Mouse (Mus musculus) stomach, postnatal 0 days (tissue): Measurements from ENCODE around the gene Cdc42ep5. TPM values are rescaled to one million over a fixed set of nuclear protein-coding genes. Genes with fewer than 3 reads are reported as not detected.
A peak's percentile ranks its signal among the peaks of the same experiment; 100 is the strongest.
"Not testable (repeated sequence)": the region's sequence is repeated elsewhere in the genome, so short reads cannot be mapped to it uniquely, and the experiment has no call there.

Experiments used
- ATAC-seq: fragments of 200-750 bp; cut with Nextera tagmentation; 2 replicates; pipeline ENCODE4 v1.8.0; 2017; ENCODE audit not compliant: low FRiP score, low TSS enrichment
- DNase-seq: peaks from one replicate; pipeline ENCODE4 v3.0.0-alpha.2; 2016; ENCODE audit warnings: low spot score
- H3K27ac ChIP-seq: fragments of 300-500 bp; sonication (generic); replicated peaks from 2 replicates; pipeline ENCODE4 v1.5.1; 2014; ENCODE audit warnings: mild to moderate bottlenecking, control low read depth
- H3K27me3 ChIP-seq: fragments of 300-500 bp; sonication (generic); 2 replicates; pipeline ENCODE4 v1.6.1; 2014; ENCODE audit warnings: low read length; ENCODE audit not compliant: control insufficient read depth, insufficient read depth
- H3K36me3 ChIP-seq: fragments of 300-500 bp; sonication (generic); 2 replicates; pipeline ENCODE4 v1.6.1; 2014; ENCODE audit warnings: low read length, mixed read lengths; ENCODE audit not compliant: control insufficient read depth, insufficient read depth
- H3K4me1 ChIP-seq: fragments of 300-500 bp; sonication (generic); replicated peaks from 2 replicates; pipeline ENCODE4 v1.6.1; 2014; ENCODE audit warnings: antibody characterized with exemption; ENCODE audit not compliant: control insufficient read depth, insufficient read depth
- H3K4me2 ChIP-seq: fragments of 300-500 bp; sonication (generic); replicated peaks from 2 replicates; pipeline ENCODE4 v1.6.1; 2014; ENCODE audit warnings: low read depth, mild to moderate bottlenecking, control low read depth, moderate library complexity
- H3K4me3 ChIP-seq: fragments of 300-500 bp; sonication (generic); 2 replicates; pipeline ENCODE4 v1.5.1; 2014; ENCODE audit warnings: low read depth, low read length, control low read depth
- H3K9ac ChIP-seq: fragments of 300-500 bp; sonication (generic); 2 replicates; pipeline ENCODE4 v1.6.1; 2014; ENCODE audit warnings: mild to moderate bottlenecking, low read length, control low read depth, mixed read lengths
- H3K9me3 ChIP-seq: fragments of 300-500 bp; sonication (generic); 2 replicates; pipeline ENCODE4 v1.6.1; 2016; ENCODE audit warnings: low read length; ENCODE audit not compliant: control insufficient read depth
- CTCF ChIP-seq: IDR thresholded peaks from 2 replicates; pipeline ENCODE4 v1.5.1; 2016; ENCODE audit warnings: antibody characterized with exemption, low read depth, mild to moderate bottlenecking, moderate library complexity
- EP300 ChIP-seq: optimal IDR thresholded peaks from 2 replicates; pipeline ENCODE3; 2016; ENCODE audit warnings: antibody characterized with exemption
- WGBS: fragments of 180-500 bp; shearing (Covaris S2); extraction: QIAGEN DNeasy Blood & Tissue Kit; methylation state at CpG from one replicate; pipeline ENCODE4 v1.1.7; 2014; 5-methylcytosine and 5-hydroxymethylcytosine counted together
- polyA plus RNA-seq: library from polyadenylated mRNA; unstranded; fragments of >200 nt; fragmentation: Nextera tagmentation; extraction: Ambion mirVana; gene quantifications from 2 replicates; pipeline ENCODE4 v1.2.1, GENCODE M21; 2015

The Cdc42ep5 gene
- polyA plus RNA-seq = 119 and 121 TPM in 2 replicates

DNA sequence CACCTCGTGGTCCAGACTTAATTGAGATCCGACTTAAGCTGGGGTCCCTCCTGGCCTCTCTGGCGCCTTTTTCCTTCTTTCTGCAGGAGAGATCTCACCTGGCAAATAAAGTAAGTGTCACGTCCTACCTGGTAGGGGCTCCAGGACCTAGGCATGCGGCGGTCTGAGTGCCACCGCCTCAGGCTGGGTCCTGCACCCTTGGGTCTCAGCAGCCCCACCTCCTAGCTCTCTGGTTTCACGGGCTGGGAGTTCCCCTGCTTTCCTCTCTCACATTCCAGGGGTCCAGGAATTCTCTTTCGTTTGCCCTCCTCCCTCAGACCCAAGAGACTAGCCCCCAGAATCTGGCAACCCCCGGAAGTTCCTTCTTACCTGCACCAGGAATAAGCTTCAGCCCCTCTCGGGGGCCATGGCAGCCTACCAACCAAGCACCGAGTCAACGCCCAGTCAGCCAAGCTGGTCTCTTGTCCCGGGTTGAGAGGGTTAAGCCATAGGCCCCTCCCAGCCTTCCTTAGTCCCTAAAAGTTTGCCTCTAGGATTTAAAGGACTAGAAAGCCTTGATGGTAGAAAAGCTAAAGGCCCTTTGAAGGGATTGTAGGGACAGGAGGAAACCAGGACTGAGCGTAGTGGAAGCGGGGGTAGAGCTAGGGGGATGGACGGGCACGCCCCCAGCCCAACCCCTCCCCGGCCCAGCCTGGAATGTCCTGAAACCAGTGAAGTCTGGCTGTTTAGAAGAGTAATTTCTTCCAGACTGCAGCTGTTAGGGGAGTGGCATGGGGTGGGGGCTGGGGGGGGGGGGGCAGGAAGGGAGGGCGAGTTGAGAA is at the start of gene Cdc42ep5:
Gene Cdc42ep5, minus strand, starts transcription at position 771 of the 821 bp plus-strand sequence.
- ATAC-seq = peak; percentile 87
- Histone ChIP-seq H3K36me3 (no peaks in the 10 kb centered on the region), H3K27me3 (no peaks in the 10 kb centered on the region), H3K4me2 (peak within 1 kb of the TSS; percentile 71), H3K9ac (peak within 1 kb of the TSS; percentile 69), H3K27ac (peak within 1 kb of the TSS; percentile 92), H3K4me1 (0 out of 2 replicates have a peak, but pooled peaks cover 2% of the 10 kb centered on the region), H3K9me3 (no peaks in the 10 kb centered on the region), H3K4me3 (peak within 1 kb of the TSS; percentile 69)
- TF ChIP-seq EP300 (no peak), CTCF (no peak)
- DNase-seq = peak; percentile 83
- WGBS = 1% methylated on average over 19 of the region's 20 CpGs

DNA sequence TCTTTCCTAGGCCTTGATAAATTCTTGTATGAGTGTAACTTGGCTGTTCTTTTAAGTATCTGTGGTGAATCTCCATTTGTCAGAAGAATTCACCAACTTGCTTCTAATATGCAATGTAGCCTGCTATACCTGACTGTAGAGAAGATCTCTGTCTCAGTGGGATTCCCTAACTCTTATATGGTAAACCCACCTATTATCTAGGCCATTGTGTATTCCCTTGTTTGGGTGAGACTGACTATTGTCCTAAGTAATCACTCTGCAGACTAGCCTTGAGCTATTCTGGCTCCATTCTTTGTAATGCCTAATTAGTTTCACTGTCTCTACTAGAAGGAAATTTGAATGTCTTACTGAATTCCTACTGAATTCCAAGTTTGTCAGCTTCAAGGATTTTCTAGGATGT is 48.8 kb upstream of the Cdc42ep5 start:
- not testable (repeated sequence) for H3K9ac ChIP-seq, H3K27me3 ChIP-seq, H3K4me3 ChIP-seq, H3K4me2 ChIP-seq, ATAC-seq, H3K9me3 ChIP-seq, H3K4me1 ChIP-seq, H3K36me3 ChIP-seq, H3K27ac ChIP-seq, DNase-seq

DNA sequence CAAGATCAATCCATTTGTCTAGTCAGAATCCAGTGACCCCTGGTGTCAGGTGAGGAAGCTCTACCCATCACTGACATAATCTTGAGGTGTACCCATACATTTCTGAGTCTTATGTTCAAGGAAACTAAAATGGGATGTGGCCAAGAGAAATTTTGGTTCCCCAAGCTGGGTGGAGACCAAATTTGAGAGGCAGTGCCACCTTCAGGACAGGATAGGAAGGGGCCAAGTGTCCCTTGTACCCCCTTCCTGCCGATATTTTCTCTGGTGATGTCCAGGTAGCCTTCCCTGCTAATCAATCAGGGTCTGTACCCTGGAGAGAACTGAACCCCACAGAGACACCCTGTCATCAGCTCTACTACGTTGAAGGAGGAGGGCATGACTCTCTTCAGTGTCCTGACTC is 44.0 kb upstream of the Cdc42ep5 start:
- WGBS = 27% methylated on average over 2 of the region's 2 CpGs
- TF ChIP-seq EP300 (no peak), CTCF (peak; percentile 50)
- Histone ChIP-seq H3K27me3 (no peaks in the 10 kb centered on the region), H3K4me1 (no peaks in the 10 kb centered on the region), H3K4me2 (no peak overlapping the region), H3K9ac (no peak overlapping the region), H3K36me3 (no peaks in the 10 kb centered on the region), H3K9me3 (no peaks in the 10 kb centered on the region), H3K27ac (no peak overlapping the region), H3K4me3 (no peak overlapping the region)
- DNase-seq (no peak), ATAC-seq (no peak)

DNA sequence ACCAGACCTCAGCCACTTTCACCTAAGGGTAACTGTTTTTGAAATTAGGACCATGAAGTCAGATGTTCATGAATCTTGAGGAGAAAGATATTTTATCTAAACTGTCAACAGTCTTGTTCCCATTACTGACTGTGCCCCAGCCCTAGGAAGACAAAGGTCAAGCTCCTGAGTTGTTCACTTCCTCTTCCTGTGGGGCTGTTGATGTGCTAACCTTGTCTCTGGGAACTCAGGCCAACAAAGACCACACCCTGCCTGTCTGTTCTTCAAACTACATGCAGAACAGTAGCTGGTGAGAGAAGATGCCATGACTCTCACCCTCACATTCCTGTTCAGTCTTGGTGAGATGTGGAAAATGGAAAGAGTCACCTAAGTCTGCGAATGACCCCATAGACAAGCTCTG is 42.5 kb upstream of the Cdc42ep5 start:
- Histone ChIP-seq H3K4me1 (no peaks in the 10 kb centered on the region), H3K27me3 (no peaks in the 10 kb centered on the region), H3K4me2 (no peak overlapping the region), H3K9me3 (no peaks in the 10 kb centered on the region), H3K4me3 (no peak overlapping the region), H3K27ac (no peak overlapping the region), H3K9ac (no peak overlapping the region), H3K36me3 (no peaks in the 10 kb centered on the region)
- WGBS = 82% methylated on average over 1 of the region's 1 CpGs
- TF ChIP-seq EP300 (no peak), CTCF (no peak)
- no peak for DNase-seq
- ATAC-seq = no peak

DNA sequence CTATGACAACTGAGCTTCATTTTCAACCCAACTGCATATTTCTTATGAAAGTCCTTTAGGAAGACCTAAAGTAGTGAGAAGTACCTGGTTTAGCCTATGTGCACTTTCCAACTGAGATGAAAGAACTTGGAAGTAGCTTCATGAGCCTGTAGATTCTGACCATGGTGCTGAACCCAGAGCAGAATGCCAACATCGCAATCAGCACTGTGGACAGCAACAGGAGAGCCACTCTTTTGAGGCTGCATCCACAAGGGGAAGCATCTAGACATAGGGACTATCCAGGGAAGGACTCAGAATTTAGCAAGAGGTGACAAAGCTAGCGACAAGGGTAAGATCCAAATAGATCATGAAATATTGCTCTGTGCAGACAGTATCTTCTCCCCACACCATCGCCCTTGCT is 13.8 kb upstream of the Cdc42ep5 start:
- DNase-seq (peak; percentile 76), ATAC-seq (no peak)
- Histone ChIP-seq H3K36me3 (no peaks in the 10 kb centered on the region), H3K4me3 (no peak overlapping the region), H3K9me3 (no peaks in the 10 kb centered on the region), H3K4me2 (no peak overlapping the region), H3K9ac (no peak overlapping the region), H3K27ac (no peak overlapping the region), H3K4me1 (no peaks in the 10 kb centered on the region), H3K27me3 (no peaks in the 10 kb centered on the region)
- TF ChIP-seq EP300 (no peak), CTCF (peak; percentile 48; the same call in 1 of the 2 replicates)
- WGBS = 43% methylated on average over 3 of the region's 3 CpGs

DNA sequence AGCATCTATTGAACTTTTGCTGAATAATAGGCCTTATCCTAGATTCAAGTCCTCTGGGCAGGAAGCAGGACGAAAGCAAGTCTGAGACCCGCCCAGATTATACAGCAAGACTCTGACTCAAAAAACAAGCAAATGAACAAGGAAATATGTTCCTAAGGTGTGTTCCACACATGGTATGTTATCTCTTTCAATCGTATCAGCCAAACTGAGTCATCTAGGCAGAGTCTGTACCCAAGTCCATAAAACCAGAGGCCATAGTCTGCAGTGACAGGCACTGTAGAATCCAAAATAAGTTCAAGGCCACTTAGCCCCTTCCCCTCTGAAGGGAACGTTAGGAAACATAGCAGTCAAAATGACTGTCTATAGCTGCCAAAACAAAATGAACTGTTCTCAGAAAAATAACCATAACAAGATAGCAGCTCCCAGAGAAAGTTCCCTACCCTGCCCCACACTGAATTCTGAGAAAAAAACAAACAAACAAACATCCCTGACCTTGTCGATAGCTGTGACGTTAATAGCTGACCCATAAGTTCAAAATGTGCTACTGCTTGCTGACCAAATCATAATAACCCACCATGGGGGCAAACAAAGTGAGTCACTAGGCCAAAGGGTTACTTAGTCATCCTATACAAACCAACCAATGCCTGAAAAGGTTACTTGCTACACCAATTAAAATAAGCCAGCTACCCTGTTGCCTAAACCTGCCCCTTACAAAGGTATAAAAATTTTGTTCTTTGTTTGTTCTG is 5.7 kb upstream of the Cdc42ep5 start:
- TF ChIP-seq CTCF (no peak), EP300 (no peak)
- ATAC-seq = peak; percentile 97
- no peak overlapping the region for H3K9ac ChIP-seq
- 50% methylated on average over 6 of the region's 6 CpGs for WGBS
- H3K4me3 ChIP-seq = no peak overlapping the region
- peak; percentile 34 for DNase-seq
- H3K4me2 ChIP-seq = no peak overlapping the region
- no peaks in the 10 kb centered on the region for H3K36me3 ChIP-seq
- peak overlapping the region; percentile 84 for H3K27ac ChIP-seq
- H3K27me3 ChIP-seq = no peaks in the 10 kb centered on the region
- H3K4me1 ChIP-seq = no peaks in the 10 kb centered on the region
- no peaks in the 10 kb centered on the region for H3K9me3 ChIP-seq
